Mouse (Mus musculus) brown adipose tissue, adult 24 weeks (tissue): Measurements from ENCODE around the gene Mrgpra1. TPM values are rescaled to one million over a fixed set of nuclear protein-coding genes. Genes with fewer than 3 reads are reported as not detected.
"Not testable (repeated sequence)": the region's sequence is repeated elsewhere in the genome, so short reads cannot be mapped to it uniquely, and the experiment has no call there.

Experiments used
- H3K27ac ChIP-seq: fragments of 200-500 bp; replicated peaks from 2 replicates; pipeline ENCODE4 v1.5.1; 2012; ENCODE audit warnings: low read depth, mild to moderate bottlenecking, low read length
- H3K4me1 ChIP-seq: fragments of 200-500 bp; 2 replicates; pipeline ENCODE4 v1.6.1; 2012; ENCODE audit warnings: low read length, mixed read lengths; ENCODE audit not compliant: control insufficient read depth, insufficient read depth, insufficient read length
- H3K4me3 ChIP-seq: fragments of 200-500 bp; 2 replicates; pipeline ENCODE4 v1.5.1; 2012; ENCODE audit warnings: low read depth, mild to moderate bottlenecking, low read length, moderate library complexity; ENCODE audit not compliant: insufficient read depth
- polyA plus RNA-seq: library from polyadenylated mRNA; stranded (reverse); fragments of >200 nt; gene quantifications from 2 replicates; pipeline ENCODE4 v1.2.4, GENCODE M21; 2012; ENCODE audit not compliant: missing spikeins, insufficient read depth, insufficient read length

Gene Mrgpra1
- polyA plus RNA-seq, result not detected in 2 replicates

DNA sequence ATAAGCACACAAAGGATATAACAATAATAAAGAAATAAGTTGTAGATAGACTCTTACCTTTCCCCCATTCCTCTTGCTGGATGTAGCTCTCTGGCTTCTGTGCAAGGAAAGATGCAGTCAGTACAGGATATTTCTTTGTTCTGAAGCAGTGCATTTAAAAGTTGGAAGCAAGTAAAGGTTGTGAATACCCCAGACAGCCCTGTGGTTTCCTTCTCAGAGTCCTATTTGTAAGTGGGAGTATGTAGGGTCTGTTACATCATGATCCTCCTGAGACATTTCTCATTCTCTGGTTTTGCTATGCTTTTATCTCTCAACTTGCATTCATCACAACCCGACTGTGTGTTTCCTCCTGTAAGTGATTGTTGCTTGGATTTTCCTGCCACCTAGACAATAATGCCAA is at the start of gene Mrgpra1:
Mrgpra1 (minus strand) TSS at position 101 of the 400 bp plus-strand sequence.
- Histone ChIP-seq H3K27ac (no peak within 1 kb of the TSS), H3K4me3 (no peak within 1 kb of the TSS), H3K4me1 (no peaks in the 10 kb centered on the region)

DNA sequence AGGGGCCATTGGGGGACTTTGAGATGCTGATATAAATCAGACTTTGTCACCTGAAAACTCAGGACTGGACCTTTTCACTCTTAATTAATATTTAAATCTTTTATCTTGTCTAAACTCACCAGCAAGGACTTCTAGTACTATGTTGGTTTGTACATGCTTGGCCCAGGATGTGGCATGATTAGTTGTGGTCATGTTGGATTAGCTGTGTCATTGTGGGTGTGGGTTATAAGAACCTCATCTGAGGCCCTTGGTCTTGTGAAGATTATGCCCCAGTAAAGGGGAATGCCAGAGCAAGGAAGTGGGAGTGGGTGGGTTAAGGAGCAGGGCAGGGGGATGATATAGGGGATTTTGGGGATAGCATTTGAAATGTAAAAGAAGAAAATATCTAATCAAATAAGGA is 47.1 kb upstream of the Mrgpra1 start:
- H3K27ac ChIP-seq, result no peak overlapping the region
- H3K4me3 ChIP-seq, result no peak overlapping the region
- H3K4me1 ChIP-seq, result no peaks in the 10 kb centered on the region

DNA sequence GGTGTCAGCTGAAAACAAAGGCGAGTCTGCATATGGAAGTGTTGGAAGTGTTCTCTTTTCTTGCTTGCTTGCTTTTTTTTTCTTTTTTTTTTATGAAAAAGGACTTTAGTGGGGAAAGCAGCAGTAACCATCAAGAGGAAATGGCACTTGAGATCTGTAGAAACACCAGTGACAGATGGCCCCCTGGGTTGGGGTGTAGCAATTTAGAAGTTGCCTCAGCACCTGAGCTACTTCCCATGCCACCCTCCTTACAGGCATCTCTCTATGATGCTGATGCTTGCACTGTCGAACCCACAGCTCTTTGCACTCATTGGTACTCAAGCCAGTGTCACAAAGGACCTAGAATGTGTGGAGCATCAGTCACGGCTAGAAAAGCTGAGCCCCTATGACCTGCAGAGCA is 5.6 kb downstream of the Mrgpra1 start:
- no peak overlapping the region for H3K4me3 ChIP-seq
- no peak overlapping the region for H3K27ac ChIP-seq
- no peaks in the 10 kb centered on the region for H3K4me1 ChIP-seq

DNA sequence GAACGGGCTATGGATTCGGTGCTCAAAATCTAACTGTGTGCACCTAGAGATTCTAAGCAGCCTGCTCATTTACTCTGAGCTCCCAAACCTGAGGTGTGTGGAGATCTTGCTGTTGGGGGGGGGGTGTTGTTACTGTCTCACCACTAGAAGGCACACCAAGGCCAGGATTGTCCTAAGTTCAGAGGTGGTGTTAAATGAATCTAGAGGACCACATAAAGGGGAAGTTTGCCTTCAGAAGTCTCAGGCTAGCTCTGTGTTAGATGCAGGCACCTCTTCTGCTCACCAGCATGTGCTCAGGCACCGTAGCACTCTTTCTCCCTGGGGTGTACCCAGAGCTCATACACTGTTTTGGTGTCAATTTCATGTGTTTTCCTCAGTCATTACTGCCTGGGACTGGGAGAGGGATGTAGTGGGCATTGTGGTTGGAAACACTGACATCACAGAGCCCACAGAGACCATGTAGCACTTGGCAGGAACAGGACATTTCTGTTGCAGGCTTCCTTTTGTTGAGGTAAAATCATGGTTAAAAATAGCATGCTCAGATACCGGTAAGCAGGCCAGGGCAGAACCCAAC is 8.0 kb downstream of the Mrgpra1 start:
- no peaks in the 10 kb centered on the region for H3K4me1 ChIP-seq
- no peak overlapping the region for H3K4me3 ChIP-seq
- no peak overlapping the region for H3K27ac ChIP-seq

DNA sequence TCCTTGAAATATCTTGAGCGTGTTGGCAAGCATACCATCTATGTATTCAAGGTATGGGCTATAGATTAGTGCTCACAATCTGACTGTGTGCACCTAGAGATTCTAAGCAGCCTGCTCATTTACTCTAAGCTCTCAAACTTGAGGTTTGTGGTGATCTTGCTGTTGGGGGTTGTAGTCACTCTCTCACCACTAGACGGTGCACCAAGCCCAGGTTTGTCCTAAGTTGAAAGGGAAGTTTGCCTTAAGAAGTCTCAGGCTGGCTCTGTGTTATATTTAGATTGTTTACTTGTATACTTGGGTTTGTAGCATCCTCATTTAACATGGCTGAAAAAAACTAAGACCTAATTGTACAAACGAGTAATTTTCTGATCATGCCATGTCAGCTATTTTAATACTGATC is 12.2 kb downstream of the Mrgpra1 start:
- H3K4me3 ChIP-seq, H3K27ac ChIP-seq, H3K4me1 ChIP-seq: not testable (repeated sequence)

DNA sequence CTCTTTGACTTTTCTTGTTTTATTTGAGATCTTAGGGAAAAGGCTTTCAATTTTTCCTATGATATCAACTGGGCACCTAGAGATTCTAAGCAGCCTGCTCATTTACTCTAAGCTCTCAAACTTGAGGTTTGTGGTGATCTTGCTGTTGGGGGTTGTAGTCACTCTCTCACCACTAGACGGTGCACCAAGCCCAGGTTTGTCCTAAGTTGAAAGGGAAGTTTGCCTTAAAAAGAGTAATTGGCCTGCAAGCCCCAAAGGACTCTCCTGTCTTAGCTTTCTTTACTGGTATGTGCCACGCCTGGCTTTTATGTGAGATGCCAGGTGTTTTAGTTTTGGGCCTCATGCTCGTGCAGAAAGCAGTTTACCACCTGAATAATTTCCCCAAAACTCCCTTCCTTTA is 12.7 kb downstream of the Mrgpra1 start:
- H3K27ac ChIP-seq, H3K4me3 ChIP-seq, H3K4me1 ChIP-seq: not testable (repeated sequence)

DNA sequence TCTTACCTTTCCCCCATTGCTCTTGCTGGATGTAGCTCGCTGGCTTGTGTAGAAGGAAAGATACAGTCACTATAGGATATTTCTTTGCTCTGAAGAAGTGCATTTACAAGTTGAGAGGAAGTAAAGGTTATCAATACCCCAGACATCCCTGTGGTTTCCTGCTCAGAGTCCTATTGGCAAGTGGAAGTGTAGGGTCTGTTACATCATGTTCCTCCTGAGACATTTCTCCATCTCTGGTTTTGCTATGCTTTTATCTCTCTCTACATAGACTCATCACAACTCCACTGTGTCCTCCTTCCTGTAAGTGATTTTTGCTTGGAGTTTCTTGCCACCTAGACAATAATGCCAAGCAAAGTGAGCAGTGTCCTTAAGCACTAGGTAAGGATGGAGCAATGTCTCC is 35.7 kb downstream of the Mrgpra1 start:
- H3K4me1 ChIP-seq, result no peaks in the 10 kb centered on the region
- H3K27ac ChIP-seq, result no peak overlapping the region
- H3K4me3 ChIP-seq, result no peak overlapping the region

DNA sequence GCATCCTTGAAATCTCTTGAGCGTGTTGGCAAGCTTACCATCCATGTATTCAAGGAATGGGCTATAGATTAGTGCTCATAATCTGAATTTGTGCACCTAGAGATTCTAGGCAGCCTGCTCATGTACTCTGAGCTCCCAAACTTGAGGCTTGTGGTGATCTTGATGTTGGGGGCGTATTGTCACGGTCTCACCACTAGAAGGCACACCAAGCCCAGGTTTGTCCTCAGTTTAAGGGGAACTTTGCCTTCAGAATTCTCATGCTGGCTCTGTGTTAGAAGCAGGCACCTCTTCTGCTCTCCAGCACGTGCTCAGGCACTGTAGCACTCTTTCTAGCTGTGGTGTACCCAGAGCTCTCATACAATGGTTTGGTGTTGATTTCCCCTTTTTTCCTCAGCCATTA is 41.8 kb downstream of the Mrgpra1 start:
- Histone ChIP-seq H3K27ac (no peak overlapping the region), H3K4me1 (no peaks in the 10 kb centered on the region), H3K4me3 (no peak overlapping the region)

DNA sequence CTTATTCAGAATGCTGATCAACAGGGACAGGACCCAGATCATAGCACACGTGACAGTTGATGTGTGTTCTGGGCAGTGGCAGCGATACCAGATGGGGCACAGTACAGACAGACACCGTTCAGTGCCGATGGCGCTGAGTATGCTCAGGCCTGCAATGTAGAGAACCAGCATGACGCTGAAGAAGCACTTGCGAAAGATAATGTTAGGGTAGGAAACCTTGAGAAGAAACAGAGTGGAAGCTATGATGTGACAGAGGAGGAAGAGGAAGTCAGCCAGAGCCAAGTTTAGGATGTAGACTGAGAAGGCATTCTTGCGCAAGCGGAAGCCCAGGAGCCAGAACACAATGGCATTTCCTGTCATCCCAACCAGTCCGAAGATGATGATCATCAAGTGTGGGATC is 44.2 kb downstream of the Mrgpra1 start:
- Histone ChIP-seq H3K4me1 (no peaks in the 10 kb centered on the region), H3K27ac (no peak overlapping the region), H3K4me3 (no peak overlapping the region)

DNA sequence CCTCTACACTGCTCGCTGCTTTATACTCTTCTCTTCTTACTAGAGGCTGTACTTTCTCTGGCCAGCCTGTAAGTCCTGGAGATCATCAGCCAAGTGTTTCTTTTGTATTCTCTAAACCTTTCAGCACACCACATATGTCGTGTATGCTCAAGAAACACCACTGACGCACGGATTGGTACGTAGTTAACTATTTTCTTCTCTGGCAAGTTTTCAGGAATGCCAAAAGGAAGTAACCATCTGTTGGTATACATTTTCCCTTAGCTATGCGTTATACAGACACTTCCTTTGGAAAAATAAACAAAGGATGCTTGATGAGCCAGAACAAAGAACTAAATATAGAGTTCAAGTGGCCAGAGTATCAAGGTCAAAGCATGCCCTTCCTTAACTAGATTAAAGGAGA is 49.4 kb downstream of the Mrgpra1 start:
- not testable (repeated sequence) for H3K4me1 ChIP-seq, H3K27ac ChIP-seq, H3K4me3 ChIP-seq

DNA sequence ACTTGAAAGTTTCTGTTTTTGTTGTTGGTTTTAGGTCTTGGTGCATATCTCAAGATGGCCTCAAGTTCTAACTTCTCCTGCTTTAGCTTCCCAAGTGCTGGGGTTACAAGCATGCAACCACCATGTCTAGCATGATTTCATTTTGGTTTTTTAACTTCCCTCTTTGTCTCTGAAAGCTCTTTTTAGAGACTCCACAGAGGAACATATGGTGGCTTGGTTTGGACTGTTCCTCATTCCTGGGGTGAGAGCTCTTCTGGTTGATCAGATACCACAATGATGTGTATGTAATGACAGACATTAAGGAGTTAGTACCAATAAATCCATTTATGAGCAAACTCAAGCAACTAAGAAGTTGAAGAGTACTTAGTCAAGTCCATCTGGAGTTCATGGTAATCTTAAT is 54.4 kb downstream of the Mrgpra1 start:
- H3K27ac ChIP-seq, H3K4me1 ChIP-seq, H3K4me3 ChIP-seq: not testable (repeated sequence)

Other genes with a start within 250 kb of the Mrgpra1 start
- gene Ptpn5, start 220.6 kb downstream of the Mrgpra1 start, polyA plus RNA-seq, result not detected in 2 replicates
- not detected in 2 replicates for gene Mrgpra6, start 149.3 kb downstream of the Mrgpra1 start, polyA plus RNA-seq
- gene Mrgpra9, start 101.4 kb downstream of the Mrgpra1 start, polyA plus RNA-seq, result not detected in 2 replicates
- gene Mrgpra2a, start 97.9 kb upstream of the Mrgpra1 start, polyA plus RNA-seq, result not detected in 2 replicates
- not detected in 2 replicates for gene Mrgpra2b, start 174.6 kb upstream of the Mrgpra1 start, polyA plus RNA-seq
- gene Mrgpra3, start 247.1 kb upstream of the Mrgpra1 start, polyA plus RNA-seq, result not detected in 2 replicates